Mouse (Mus musculus): ENCODE measurements around the gene Optn. TPM values are rescaled to one million over a fixed set of nuclear protein-coding genes. Genes with fewer than 3 reads are reported as not detected.

Gene Optn
- polyA plus RNA-seq, 1 experiment from 2014 or later: 6.6 TPM

- H3K9ac ChIP-seq (ENCODE audit: low read depth, low read length): no peak overlapping the region
- ATAC-seq (ENCODE audit: low FRiP score) (no peak), DNase-seq (ENCODE audit: low spot score) (no peak)
- H3K4me3 ChIP-seq (ENCODE audit: low read depth, low read length): no peak overlapping the region
- H3K27me3 ChIP-seq (ENCODE audit: control insufficient read depth, insufficient read depth, low read length): no peaks in the 10 kb centered on the region
- no peak overlapping the region for H3K27ac ChIP-seq (ENCODE audit: low read depth, low read length)
- no peaks in the 10 kb centered on the region for H3K36me3 ChIP-seq (ENCODE audit: control insufficient read depth, insufficient read depth, low read length)
- no peaks in the 10 kb centered on the region for H3K4me1 ChIP-seq (replicated peaks; ENCODE audit: control insufficient read depth, insufficient read depth, low read length)
- 94% methylated on average over 2 of the region's 2 CpGs for WGBS
- no peak overlapping the region for H3K4me2 ChIP-seq (replicated peaks; ENCODE audit: low read depth, low read length)
- no peaks in the 10 kb centered on the region for H3K9me3 ChIP-seq (ENCODE audit: control insufficient read depth, low read length)
Observed at GRCm38 (mm10) chr2:5047016-5047415, 16.8 kb downstream of the Optn start.

DNA sequence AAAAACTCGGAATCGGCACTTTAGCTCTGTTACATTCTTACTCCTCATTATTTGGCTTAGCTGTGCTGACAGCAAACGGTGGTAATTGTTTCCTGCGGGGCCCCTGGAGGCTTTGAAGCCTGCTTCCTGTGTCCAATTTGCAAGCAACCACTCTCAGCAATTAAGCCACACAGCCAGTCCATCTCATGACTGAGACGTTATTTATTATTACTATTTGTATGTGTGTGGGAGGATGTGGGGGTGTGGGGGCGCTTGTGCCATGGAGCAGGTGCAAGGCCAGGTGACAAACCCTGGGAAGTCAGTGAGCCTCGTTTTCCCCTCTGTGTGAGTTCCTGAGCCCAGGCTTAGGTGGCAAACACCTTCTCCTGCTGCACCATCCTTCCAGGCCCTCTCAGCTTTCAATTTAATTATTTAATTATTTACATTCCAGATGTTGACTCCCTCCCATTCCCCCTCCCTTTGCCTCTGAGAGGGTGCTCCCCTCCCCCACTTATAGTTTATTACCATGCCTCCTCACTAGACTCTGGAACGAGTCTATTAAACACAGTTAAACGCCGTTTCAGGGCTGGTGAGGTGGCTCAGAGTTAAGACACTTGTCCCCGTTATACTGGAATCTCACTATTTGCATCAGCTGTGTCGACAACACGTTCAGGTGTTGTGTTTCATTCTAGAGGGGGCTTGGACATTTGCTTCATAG, 18.4 kb downstream of the Optn start:
- no peaks in the 10 kb centered on the region for H3K4me1 ChIP-seq (replicated peaks; ENCODE audit: control insufficient read depth, insufficient read depth, low read length)
- H3K36me3 ChIP-seq (ENCODE audit: control insufficient read depth, insufficient read depth, low read length): no peaks in the 10 kb centered on the region
- ATAC-seq (ENCODE audit: low FRiP score): no peak
- no peak overlapping the region for H3K9ac ChIP-seq (ENCODE audit: low read depth, low read length)
- no peak overlapping the region for H3K27ac ChIP-seq (ENCODE audit: low read depth, low read length)
- peak; percentile 16 for DNase-seq (ENCODE audit: low spot score)
- no peak overlapping the region for H3K4me3 ChIP-seq (ENCODE audit: low read depth, low read length)
- H3K27me3 ChIP-seq (ENCODE audit: control insufficient read depth, insufficient read depth, low read length): no peaks in the 10 kb centered on the region
- H3K9me3 ChIP-seq (ENCODE audit: control insufficient read depth, low read length): no peaks in the 10 kb centered on the region
- H3K4me2 ChIP-seq (replicated peaks; ENCODE audit: low read depth, low read length): no peak overlapping the region
- WGBS: 47% methylated on average over 13 of the region's 13 CpGs

DNA sequence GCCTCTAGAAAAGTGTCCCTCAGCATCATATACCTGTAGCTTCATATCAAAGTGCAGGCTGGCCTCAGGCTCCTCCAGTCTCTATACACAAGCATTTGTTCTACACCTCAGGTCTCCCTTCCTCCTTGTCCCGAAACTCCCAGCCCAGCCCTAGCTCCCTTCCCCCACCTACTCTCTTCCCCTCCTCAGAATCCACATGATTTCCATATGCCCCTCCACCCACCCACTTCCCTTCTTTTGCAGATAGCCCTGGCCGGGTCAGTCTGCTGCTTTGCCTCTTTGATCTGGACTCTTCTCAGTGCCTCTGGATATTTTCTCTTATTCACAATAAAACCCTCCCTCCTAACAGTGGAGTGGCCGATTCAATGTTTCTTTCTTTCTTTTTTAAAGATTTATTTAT, 19.5 kb downstream of the Optn start:
- no peak overlapping the region for H3K27ac ChIP-seq (ENCODE audit: low read depth, low read length)
- 57% methylated on average over 3 of the region's 3 CpGs for WGBS
- H3K27me3 ChIP-seq (ENCODE audit: control insufficient read depth, insufficient read depth, low read length): no peaks in the 10 kb centered on the region
- H3K4me1 ChIP-seq (replicated peaks; ENCODE audit: control insufficient read depth, insufficient read depth, low read length): no peaks in the 10 kb centered on the region
- H3K9me3 ChIP-seq (ENCODE audit: control insufficient read depth, low read length): no peaks in the 10 kb centered on the region
- DNase-seq (ENCODE audit: low spot score) (no peak), ATAC-seq (ENCODE audit: low FRiP score) (no peak)
- no peak overlapping the region for H3K4me2 ChIP-seq (replicated peaks; ENCODE audit: low read depth, low read length)
- no peak overlapping the region for H3K9ac ChIP-seq (ENCODE audit: low read depth, low read length)
- H3K36me3 ChIP-seq (ENCODE audit: control insufficient read depth, insufficient read depth, low read length): no peaks in the 10 kb centered on the region
- H3K4me3 ChIP-seq (ENCODE audit: low read depth, low read length): no peak overlapping the region

- no peaks in the 10 kb centered on the region for H3K36me3 ChIP-seq (ENCODE audit: control insufficient read depth, insufficient read depth, low read length)
- ATAC-seq (ENCODE audit: low FRiP score): no peak
- WGBS: 89% methylated on average over 2 of the region's 2 CpGs
Observed at GRCm38 (mm10) chr2:5043476-5043761, 20.4 kb downstream of the Optn start.

DNA sequence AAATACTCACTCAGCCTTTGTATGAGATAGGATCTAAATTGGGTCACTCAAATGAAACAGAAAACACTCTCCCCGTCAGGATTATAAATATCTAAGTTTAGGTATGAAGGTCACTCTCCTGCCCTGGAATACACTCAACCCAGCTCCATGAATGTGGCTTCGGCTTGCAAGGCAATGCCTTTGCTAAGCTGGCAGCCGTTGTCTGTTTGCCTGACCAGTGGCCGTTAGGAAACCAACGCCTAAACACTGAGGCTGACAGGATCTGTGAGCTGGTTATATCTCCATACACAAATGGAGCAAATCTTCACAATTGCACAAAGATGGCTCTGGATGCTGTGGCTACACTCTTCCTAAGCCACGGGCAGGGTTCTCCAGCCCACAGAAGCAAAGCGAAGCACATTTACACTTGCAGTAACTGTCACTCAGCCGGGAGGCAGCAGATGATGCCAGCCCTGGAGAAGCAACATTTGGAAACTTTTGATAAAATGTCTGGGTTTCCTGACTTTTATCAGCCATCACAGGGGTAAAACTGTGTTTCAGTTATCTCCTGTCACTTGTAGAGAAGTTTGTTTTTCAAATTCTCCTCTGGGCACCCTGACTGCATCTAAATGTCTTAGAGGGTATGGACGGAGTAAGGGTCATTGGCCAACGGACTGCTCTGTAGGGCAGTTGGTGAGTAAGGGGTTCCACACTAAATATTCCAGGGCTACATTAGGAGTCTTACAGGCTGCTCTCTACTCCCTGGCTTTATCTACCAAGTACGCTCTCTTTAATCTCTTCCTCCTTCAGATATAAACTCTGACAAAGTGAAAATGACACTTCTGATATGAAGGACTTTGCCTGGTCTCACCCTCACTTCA, 21.0 kb downstream of the Optn start:
- ATAC-seq (ENCODE audit: low FRiP score) (no peak), DNase-seq (ENCODE audit: low spot score) (no peak)
- Histone ChIP-seq H3K4me3 (ENCODE audit: low read depth, low read length) (no peak overlapping the region), H3K9ac (ENCODE audit: low read depth, low read length) (no peak overlapping the region), H3K4me2 (replicated peaks; ENCODE audit: low read depth, low read length) (no peak overlapping the region), H3K9me3 (ENCODE audit: control insufficient read depth, low read length) (no peaks in the 10 kb centered on the region), H3K27me3 (ENCODE audit: control insufficient read depth, insufficient read depth, low read length) (no peaks in the 10 kb centered on the region), H3K27ac (ENCODE audit: low read depth, low read length) (no peak overlapping the region), H3K4me1 (replicated peaks; ENCODE audit: control insufficient read depth, insufficient read depth, low read length) (0 out of 2 replicates have a peak, but pooled peaks cover 2% of the 10 kb centered on the region), H3K36me3 (ENCODE audit: control insufficient read depth, insufficient read depth, low read length) (no peaks in the 10 kb centered on the region)
- 84% methylated on average over 11 of the region's 11 CpGs for WGBS

More at GRCm38 (mm10) chr2:5043476-5043761, 20.4 kb downstream of the Optn start:
- Histone ChIP-seq H3K4me2 (replicated peaks; ENCODE audit: low read depth, low read length) (no peak overlapping the region), H3K9ac (ENCODE audit: low read depth, low read length) (no peak overlapping the region), H3K4me1 (replicated peaks; ENCODE audit: control insufficient read depth, insufficient read depth, low read length) (no peaks in the 10 kb centered on the region), H3K27ac (ENCODE audit: low read depth, low read length) (no peak overlapping the region), H3K27me3 (ENCODE audit: control insufficient read depth, insufficient read depth, low read length) (no peaks in the 10 kb centered on the region), H3K9me3 (ENCODE audit: control insufficient read depth, low read length) (no peaks in the 10 kb centered on the region), H3K4me3 (ENCODE audit: low read depth, low read length) (no peak overlapping the region)
- no peak for DNase-seq (ENCODE audit: low spot score)

- no peak overlapping the region for H3K4me3 ChIP-seq (ENCODE audit: low read depth, low read length)
- 87% methylated on average over 5 of the region's 5 CpGs for WGBS
- ATAC-seq (ENCODE audit: low FRiP score) (no peak), DNase-seq (ENCODE audit: low spot score) (no peak)
- H3K27ac ChIP-seq (ENCODE audit: low read depth, low read length): no peak overlapping the region
- no peaks in the 10 kb centered on the region for H3K27me3 ChIP-seq (ENCODE audit: control insufficient read depth, insufficient read depth, low read length)
- no peaks in the 10 kb centered on the region for H3K36me3 ChIP-seq (ENCODE audit: control insufficient read depth, insufficient read depth, low read length)
- H3K9ac ChIP-seq (ENCODE audit: low read depth, low read length): no peak overlapping the region
- H3K4me2 ChIP-seq (replicated peaks; ENCODE audit: low read depth, low read length): no peak overlapping the region
- 0 out of 2 replicates have a peak, but pooled peaks cover 2% of the 10 kb centered on the region for H3K4me1 ChIP-seq (replicated peaks; ENCODE audit: control insufficient read depth, insufficient read depth, low read length)
- H3K9me3 ChIP-seq (ENCODE audit: control insufficient read depth, low read length): no peaks in the 10 kb centered on the region
Observed at GRCm38 (mm10) chr2:5041854-5042253, 22.0 kb downstream of the Optn start.

DNA sequence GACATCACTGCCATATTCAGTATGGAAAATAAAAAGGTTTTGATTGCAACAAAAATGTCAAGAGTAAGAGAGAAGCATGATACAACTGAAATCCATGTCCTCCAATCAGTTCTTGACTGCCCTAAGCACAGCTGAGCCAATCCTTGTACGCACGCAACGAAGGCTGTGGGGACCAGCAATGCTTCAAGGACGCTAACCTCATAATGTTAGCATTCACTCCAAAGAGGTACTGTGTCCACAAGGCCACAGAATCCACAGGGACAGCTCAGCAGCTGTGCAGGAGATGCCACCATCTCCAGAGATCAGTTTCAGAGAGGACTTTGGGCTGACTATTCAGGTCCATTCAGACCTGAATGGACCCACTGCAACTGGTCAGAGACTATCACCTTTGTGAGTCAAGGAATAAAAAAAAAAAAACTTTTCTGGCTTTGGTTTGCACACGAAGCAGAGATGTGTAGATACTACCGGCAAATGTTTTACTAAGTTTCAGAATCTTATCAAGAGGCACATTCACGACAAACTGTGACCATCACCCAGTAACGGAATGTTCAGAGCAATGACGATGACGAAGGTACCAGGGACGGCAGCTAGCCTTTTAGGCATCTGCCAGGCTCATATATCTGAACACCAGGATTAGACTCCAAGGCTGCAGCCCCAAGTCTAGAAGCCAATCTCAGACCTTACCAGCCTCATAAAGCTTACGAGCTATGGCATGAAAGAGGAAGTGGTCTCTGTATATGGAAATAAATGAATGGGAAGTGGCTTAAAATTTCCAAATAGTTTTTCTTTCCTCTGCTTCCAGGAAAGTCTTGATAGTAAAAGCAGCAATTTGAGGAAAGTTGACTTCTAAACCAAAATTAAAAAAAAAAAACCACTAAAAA, 23.3 kb downstream of the Optn start:
- WGBS: 92% methylated on average over 12 of the region's 12 CpGs

DNA sequence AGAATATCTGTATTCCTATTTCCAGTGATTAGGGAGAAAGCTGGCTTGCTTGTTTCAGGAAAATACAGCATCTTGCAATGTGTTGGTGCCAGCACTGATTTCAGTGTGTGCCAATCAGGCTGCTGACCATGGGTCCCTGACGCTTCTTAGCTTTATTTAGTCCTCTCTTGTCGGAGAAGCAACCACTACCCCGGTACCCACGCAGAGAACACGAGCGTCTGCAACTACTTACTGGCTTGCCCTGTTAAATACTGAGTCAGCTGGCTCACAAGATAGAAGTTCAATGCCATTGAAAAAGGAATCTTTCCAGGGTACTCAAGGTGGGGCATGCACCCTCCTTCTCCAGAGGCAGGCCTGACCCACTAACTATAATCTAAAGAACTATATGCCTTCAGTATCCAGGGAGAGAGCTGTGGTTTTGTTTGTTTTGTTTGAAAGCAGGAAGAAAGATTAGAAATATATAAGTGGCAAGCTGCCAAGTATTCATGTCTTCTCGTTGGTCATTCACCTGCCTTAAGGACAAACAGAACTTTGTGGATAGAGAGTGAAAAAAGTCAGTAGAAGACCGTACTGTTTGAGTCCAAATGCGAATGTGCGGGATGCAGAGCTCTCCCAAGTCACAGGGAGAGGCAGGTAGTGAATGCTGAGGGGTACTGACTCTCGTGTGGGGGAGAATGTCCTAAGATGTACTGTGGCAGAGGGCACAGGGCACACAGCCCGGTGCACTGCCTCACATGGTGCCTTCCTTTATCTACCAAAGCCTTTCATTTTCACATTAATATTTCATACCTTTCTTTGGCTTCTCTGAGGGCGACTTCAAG, 24.3 kb downstream of the Optn start:
- no peak overlapping the region for H3K9ac ChIP-seq (ENCODE audit: low read depth, low read length)
- WGBS: 86% methylated on average over 13 of the region's 13 CpGs
- H3K27me3 ChIP-seq (ENCODE audit: control insufficient read depth, insufficient read depth, low read length): no peaks in the 10 kb centered on the region
- no peak for ATAC-seq (ENCODE audit: low FRiP score)
- no peak overlapping the region for H3K4me2 ChIP-seq (replicated peaks; ENCODE audit: low read depth, low read length)
- DNase-seq (ENCODE audit: low spot score): no peak
- H3K36me3 ChIP-seq (ENCODE audit: control insufficient read depth, insufficient read depth, low read length): no peaks in the 10 kb centered on the region
- H3K9me3 ChIP-seq (ENCODE audit: control insufficient read depth, low read length): no peaks in the 10 kb centered on the region
- H3K4me1 ChIP-seq (replicated peaks; ENCODE audit: control insufficient read depth, insufficient read depth, low read length): 0 out of 2 replicates have a peak, but pooled peaks cover 2% of the 10 kb centered on the region
- H3K4me3 ChIP-seq (ENCODE audit: low read depth, low read length): no peak overlapping the region
- no peak overlapping the region for H3K27ac ChIP-seq (ENCODE audit: low read depth, low read length)

More for the DNA sequence above, 23.3 kb downstream of the Optn start:
- H3K4me1 ChIP-seq (replicated peaks; ENCODE audit: control insufficient read depth, insufficient read depth, low read length): 0 out of 2 replicates have a peak, but pooled peaks cover 2% of the 10 kb centered on the region
- no peak overlapping the region for H3K4me3 ChIP-seq (ENCODE audit: low read depth, low read length)
- H3K9me3 ChIP-seq (ENCODE audit: control insufficient read depth, low read length): no peaks in the 10 kb centered on the region
- DNase-seq (ENCODE audit: low spot score) (no peak), ATAC-seq (ENCODE audit: low FRiP score) (no peak)
- no peak overlapping the region for H3K4me2 ChIP-seq (replicated peaks; ENCODE audit: low read depth, low read length)
- no peaks in the 10 kb centered on the region for H3K27me3 ChIP-seq (ENCODE audit: control insufficient read depth, insufficient read depth, low read length)
- H3K9ac ChIP-seq (ENCODE audit: low read depth, low read length): no peak overlapping the region
- no peak overlapping the region for H3K27ac ChIP-seq (ENCODE audit: low read depth, low read length)
- H3K36me3 ChIP-seq (ENCODE audit: control insufficient read depth, insufficient read depth, low read length): no peaks in the 10 kb centered on the region
